Mouse (Mus musculus) ES-Bruce4 (cell line): ENCODE measurements around the gene Moap1.

Source experiments
- CTCF ChIP-seq: IDR thresholded peaks from one replicate; pipeline ENCODE4 v1.8.1; 2011; ENCODE audit warnings: low read depth, low read length
- EP300 ChIP-seq: IDR thresholded peaks from 2 replicates; pipeline ENCODE4 v1.6.1; 2011; ENCODE audit warnings: low read depth, low read length; ENCODE audit not compliant: insufficient read depth
- POLR2A ChIP-seq: IDR thresholded peaks from one replicate; pipeline ENCODE4 v1.8.1; 2011; ENCODE audit warnings: low read length; ENCODE audit not compliant: insufficient read depth

GRCm38 (mm10) chr12:102698089-102698684, 45.3 kb downstream of the Moap1 start:
- TF ChIP-seq POLR2A = no peak
- TF ChIP-seq CTCF = no peak
- TF ChIP-seq EP300 = no peak
